ENCODE assay signal across 1 mouse cellular context in the genomic region with DNA sequence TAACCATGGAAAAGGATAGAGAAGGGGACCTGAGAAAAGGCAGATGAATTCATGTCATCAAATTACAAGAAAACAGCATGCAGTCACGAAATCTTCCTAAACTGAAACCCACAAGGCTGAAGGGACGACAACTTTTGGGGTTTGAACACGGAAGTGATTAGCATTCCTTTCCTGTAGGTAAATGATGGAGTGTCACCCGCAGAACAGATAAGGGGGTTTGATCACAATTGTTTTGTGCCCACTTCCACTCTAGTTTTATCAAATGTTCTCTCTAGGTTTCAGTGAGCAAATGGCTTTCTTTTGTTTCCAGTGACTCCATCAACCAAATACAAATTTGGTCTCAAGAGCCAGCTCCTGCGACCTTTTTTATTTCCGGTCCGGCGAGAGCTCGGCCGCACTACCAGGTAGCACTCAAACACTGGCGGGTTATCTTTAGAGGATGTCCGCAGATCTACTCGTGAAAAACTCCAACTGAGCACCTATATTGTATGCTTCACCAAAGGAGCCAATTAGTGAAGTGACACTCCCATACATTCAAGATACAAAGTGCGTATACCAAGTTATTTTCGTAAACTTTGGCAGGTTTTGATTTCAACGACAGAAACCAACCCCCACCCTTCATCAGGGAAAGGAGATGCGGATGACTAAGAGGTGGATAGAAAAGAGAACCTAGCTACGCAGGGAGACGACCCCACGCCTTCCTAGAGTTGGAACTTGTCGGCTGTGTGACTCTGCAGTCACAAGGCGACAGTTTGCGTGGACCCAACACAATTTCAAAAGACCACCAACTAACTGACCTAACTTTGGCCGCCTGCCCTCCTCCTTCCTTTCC.
TF ChIP-seq lines count a peak whose summit lies in the region.

No protein-coding gene starts in this region.

TF ChIP-seq in CH12.LX, 34 proteins besides CTCF, POLR2A, EP300 and RAD21:
- TF ChIP-seq CHD2 (IDR thresholded peaks at IDR 0.05; ENCODE audit: low read length), result peak; percentile 58; the same call in 1 of the 2 replicates
- TF ChIP-seq NELFE (IDR thresholded peaks at IDR 0.05; ENCODE audit: low read depth, low read length), result 0 out of 2 replicates have a peak, but pooled peaks have one; percentile 24
- no peak for TF ChIP-seq USF2 (conservative IDR thresholded peaks at IDR 0.05; ENCODE audit: low read depth, low read length)
- no peak for TF ChIP-seq MAFK (IDR thresholded peaks at IDR 0.05; ENCODE audit: insufficient replicate concordance, low read length)
- peak; percentile 23; the same call in 1 of the 2 replicates for TF ChIP-seq MAX (IDR thresholded peaks at IDR 0.05; ENCODE audit: low read length)
- TF ChIP-seq GABPA (IDR thresholded peaks at IDR 0.05; ENCODE audit: insufficient replicate concordance, low read depth, low read length), result no peak
- peak; percentile 15; the same call in 1 of the 2 replicates for TF ChIP-seq MXI1 (IDR thresholded peaks at IDR 0.05; ENCODE audit: low read depth, low read length)
- no peak for TF ChIP-seq BHLHE40 (IDR thresholded peaks at IDR 0.05; ENCODE audit: low read depth, low read length)
- TF ChIP-seq PAX5 (IDR thresholded peaks at IDR 0.05; ENCODE audit: low read length), result no peak
- peak; percentile 54 for TF ChIP-seq TBP (conservative IDR thresholded peaks at IDR 0.05; ENCODE audit: low read depth, low read length)
- no peak; the same call in 1 of the 2 replicates for TF ChIP-seq IRF4 (IDR thresholded peaks at IDR 0.05; ENCODE audit: low read depth, low read length)
- peak; percentile 86 for TF ChIP-seq SIN3A (IDR thresholded peaks at IDR 0.05; ENCODE audit: low read length)
- 0 out of 2 replicates have a peak, but pooled peaks have one; percentile 13 for TF ChIP-seq MAZ (IDR thresholded peaks at IDR 0.05; ENCODE audit: low read depth, low read length)
- TF ChIP-seq TCF12 (IDR thresholded peaks at IDR 0.05; ENCODE audit: low read depth, low read length), result peak; percentile 31; the same call in 1 of the 2 replicates
- TF ChIP-seq POLR2AphosphoS2 (IDR thresholded peaks at IDR 0.05; ENCODE audit: low read depth, low read length), result no peak
- TF ChIP-seq ELF1 (IDR thresholded peaks at IDR 0.05; ENCODE audit: low read depth, low read length), result peak; percentile 68
- TF ChIP-seq MYC (IDR thresholded peaks at IDR 0.05; ENCODE audit: low read depth, low read length), result 0 out of 2 replicates have a peak, but pooled peaks have one; percentile 15
- no peak for TF ChIP-seq CHD1 (IDR thresholded peaks at IDR 0.05; ENCODE audit: low read depth, low read length)
- no peak for TF ChIP-seq E2F4 (IDR thresholded peaks at IDR 0.05; ENCODE audit: insufficient replicate concordance, low read depth, low read length)
